Mouse (Mus musculus) left cerebral cortex, postnatal 14 days (tissue): ENCODE measurements at regions not wholly inside any gene's neighbourhood (a gene's known extent, or its start where the extent isn't known, plus 50 kb on each side); places are given as distances from the start of the nearest gene placed in this dataset.
A peak's percentile ranks its signal among the peaks of the same experiment; 100 is the strongest.
"Not testable (repeated sequence)": the region's sequence is repeated elsewhere in the genome, so short reads cannot be mapped to it uniquely, and the experiment has no call there.

Source experiments
- DNase-seq, 2 experiments: peaks; one replicate each; pipeline ENCODE4 v3.0.0; 2021 to 2022; ENCODE audit warnings: low spot score in 2 of 2, mixed read lengths in 1 of 2
- intact Hi-C: fragments of 180-260 bp; cut with DNase I; formaldehyde crosslinking; loops from one replicate; pipeline ENCODE4 v1.15.1; 2025

GRCm38 (mm10) chr11:12589757-12590373 lies 125.1 kb upstream of the Cobl start:
- intact Hi-C loops, result no loop called here
- DNase-seq, result no peak

- intact Hi-C loops, DNase-seq: not testable (repeated sequence)
These were observed 120.3 kb upstream of the Cobl start for GRCm38 (mm10) chr11:12584851-12585680.

- DNase-seq, result peak; percentile 75 to 84
- intact Hi-C loops, result no loop called here
These were observed 114.3 kb upstream of the Cobl start for GRCm38 (mm10) chr11:12578999-12579576.

GRCm38 (mm10) chr11:12559663-12560062 lies 94.9 kb upstream of the Cobl start:
- no peak for DNase-seq
- intact Hi-C loops, result loop anchor here (5.0 kb wide), 1 partner anchor 582 kb away; no protein-coding TSS in a partner anchor

GRCm38 (mm10) chr11:12558995-12559633 lies 94.4 kb upstream of the Cobl start:
- intact Hi-C loops, result loop anchor here (5.0 kb wide), 1 partner anchor 582 kb away; no protein-coding TSS in a partner anchor
- DNase-seq, result peak; percentile 76 to 77

- intact Hi-C loops, result loop anchor here (5.0 kb wide), 1 partner anchor 581 kb away; no protein-coding TSS in a partner anchor
- no peak for DNase-seq
These were observed 93.4 kb upstream of the Cobl start for GRCm38 (mm10) chr11:12558176-12558575.

- intact Hi-C loops, result no loop called here
- no peak for DNase-seq
These were observed 81.0 kb upstream of the Cobl start for GRCm38 (mm10) chr11:12545771-12546170.

- DNase-seq, result peak in 1 of 2 experiments; percentile 33
- intact Hi-C loops, result loop anchor here (5.0 kb wide), 2 partner anchors 516 to 731 kb away; no protein-coding TSS in a partner anchor
These were observed 78.3 kb upstream of the Cobl start for GRCm38 (mm10) chr11:12543042-12543441.

- DNase-seq, result peak; percentile 63 to 65
- intact Hi-C loops, result loop anchor here (5.0 kb wide), 2 partner anchors 513 to 728 kb away; no protein-coding TSS in a partner anchor
These were observed 75.6 kb upstream of the Cobl start for GRCm38 (mm10) chr11:12540333-12540870.

GRCm38 (mm10) chr11:12535063-12535462 lies 70.3 kb upstream of the Cobl start:
- intact Hi-C loops, result loop anchor here (10.0 kb wide), 1 partner anchor 220 kb away; no protein-coding TSS in a partner anchor
- no peak for DNase-seq

- intact Hi-C loops, result loop anchor here (2.0 to 10.0 kb wide), 3 partner anchors 65 to 217 kb away; no protein-coding TSS in a partner anchor
- DNase-seq, result peak; percentile 73 to 92
These were observed 67.5 kb upstream of the Cobl start for GRCm38 (mm10) chr11:12532288-12532687.

GRCm38 (mm10) chr11:12522063-12522462 lies 57.3 kb upstream of the Cobl start:
- DNase-seq, intact Hi-C loops: not testable (repeated sequence)

- intact Hi-C loops, result no loop called here
- DNase-seq, result peak; percentile 28 to 51
These were observed 56.5 kb upstream of the Cobl start for GRCm38 (mm10) chr11:12521286-12521685.

GRCm38 (mm10) chr11:12516374-12516773 lies 51.6 kb upstream of the Cobl start:
- intact Hi-C loops, result no loop called here
- DNase-seq, result no peak
